Mouse (Mus musculus) urinary bladder, postnatal 10 days (tissue): ENCODE data around the gene Brd7.

Experiments used
- DNase-seq: peaks from one replicate; pipeline ENCODE4 v3.0.0; 2022; ENCODE audit warnings: low spot score

The Brd7 gene

DNA sequence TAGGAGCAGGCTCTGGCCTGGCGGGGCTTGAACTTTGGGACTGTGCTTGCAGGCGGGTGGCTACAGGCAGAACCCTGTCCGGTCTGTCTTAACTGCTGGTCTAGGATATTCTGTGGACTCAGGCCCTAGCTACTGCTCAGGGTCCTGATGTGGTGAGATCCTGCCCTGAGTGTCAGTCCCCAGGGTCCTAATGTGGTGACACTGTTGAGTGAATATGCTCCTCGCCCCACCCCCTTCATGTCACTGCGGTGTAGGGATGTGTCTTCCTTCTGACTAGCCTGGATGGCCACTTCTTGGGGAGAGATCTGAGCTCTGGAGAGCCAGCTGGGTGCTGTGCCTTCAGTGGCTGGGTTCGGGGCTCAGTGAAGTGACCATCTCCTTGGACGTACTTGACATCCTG is 52.1 kb downstream of the Brd7 start:
- DNase-seq, result no peak

DNA sequence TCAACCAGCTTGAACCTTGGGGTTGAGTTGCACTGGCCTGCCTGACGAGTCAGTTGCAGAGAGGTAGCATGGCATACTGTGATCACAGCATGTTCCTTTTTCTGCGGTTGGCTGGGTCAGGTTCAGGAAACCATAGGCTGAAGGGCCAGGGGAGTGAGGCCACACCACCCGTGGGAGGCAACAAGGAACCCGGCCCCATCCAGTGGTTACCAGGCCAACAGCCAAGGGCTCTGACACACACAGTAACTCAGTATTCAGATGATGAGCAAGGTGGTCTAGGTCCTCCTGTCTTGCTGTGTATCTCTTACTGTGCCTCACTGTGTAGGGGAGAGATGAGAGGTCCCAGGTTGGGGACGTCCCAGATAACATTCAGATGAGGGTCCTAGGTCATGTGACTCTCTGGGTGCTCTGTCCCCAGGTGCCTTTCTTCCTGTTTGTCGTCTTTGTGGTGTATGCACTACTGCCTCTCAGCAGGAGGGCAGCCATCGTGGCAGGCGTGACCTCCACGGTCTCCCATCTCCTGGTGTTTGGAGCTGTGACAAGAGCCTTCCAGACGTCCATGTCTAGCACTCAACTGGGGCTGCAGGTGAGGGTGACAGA is 52.6 kb downstream of the Brd7 start:
- DNase-seq, result no peak

GRCm38 (mm10) chr8:88307736-88308135 is 54.3 kb downstream of the Brd7 start:
- no peak for DNase-seq

GRCm38 (mm10) chr8:88306511-88306910 is 55.5 kb downstream of the Brd7 start:
- DNase-seq, result no peak

DNA sequence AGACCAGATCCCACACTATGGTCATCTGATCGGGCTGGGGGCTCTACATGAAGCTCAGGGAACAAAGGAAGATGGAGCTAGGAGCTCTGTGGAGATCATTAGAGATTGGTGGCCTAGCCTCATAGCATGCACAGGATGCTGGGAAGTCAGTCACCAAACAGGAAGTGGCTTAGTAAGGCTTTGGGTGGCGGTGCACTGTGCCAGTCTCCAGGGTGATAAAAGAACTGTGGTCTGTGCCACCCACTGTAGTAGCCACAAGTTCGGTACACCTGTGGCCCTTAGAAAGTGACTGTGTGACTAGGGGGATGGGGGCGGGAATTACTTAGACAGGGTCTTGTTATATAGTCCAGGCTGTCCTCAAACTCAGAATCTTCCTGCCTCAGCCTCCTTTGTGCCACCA is 56.2 kb downstream of the Brd7 start:
- no peak for DNase-seq

DNA sequence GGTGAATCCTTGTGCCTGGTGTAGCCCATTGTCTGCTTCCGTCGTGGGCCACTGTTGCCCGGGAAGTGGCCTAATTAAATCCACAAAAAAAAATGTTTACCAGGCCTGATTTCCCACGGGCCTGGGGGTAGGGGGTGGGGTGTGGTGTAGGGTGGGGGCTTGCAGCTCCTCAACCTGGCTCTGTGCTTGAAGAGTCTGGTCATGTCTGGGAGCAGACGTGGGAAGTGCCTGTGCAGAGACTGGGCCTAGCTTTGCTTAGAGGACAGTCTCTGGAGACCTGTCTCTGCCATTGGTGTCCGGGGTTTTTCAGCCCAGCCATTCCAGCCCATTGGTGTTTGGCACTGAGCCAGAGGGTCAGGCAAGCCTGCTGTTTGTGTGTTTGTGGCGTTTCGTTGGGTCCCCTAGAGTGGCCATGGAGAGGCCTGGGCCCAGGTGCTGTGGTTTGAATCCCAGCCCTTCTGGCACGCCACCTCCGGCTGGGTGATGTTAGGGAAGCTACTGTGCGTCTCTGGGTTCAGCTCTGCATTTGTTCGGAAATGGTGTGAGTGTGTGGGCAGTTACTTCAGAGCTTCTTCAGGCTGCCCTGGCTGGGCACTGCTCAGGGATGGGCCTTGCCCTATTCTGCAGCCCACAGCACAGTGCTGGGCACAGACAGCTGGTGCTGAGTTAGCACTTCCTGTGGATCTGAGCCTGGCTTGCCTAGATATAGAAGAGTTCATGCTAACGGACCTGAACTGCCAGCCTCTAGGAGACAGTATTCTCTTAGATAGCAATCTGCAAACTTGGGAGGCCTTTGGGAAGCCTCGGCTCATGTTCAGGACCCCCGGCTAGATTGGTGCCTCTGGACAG is 60.2 kb downstream of the Brd7 start:
- no peak for DNase-seq

GRCm38 (mm10) chr8:88299907-88300603 is 61.9 kb downstream of the Brd7 start:
- no peak for DNase-seq

DNA sequence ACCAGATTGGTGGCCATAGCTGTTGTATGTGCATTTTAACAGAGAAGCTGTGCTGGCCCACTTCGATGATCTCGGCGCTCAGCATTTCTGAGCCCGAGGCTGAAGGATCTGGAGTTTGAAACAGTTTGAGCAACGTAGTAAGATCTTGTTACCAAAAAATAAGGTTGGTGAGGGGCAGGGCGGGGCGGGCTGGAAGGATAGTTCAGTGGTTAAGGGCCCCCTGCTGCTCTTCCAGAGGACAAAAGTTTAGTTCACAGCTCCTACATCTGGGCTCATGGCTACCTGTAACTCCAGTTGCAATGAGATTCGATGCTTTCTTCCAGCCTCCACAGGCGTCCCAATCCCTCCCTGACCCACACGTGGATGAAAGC is 63.3 kb downstream of the Brd7 start:
- no peak for DNase-seq

GRCm38 (mm10) chr8:88297976-88298732 is 63.8 kb downstream of the Brd7 start:
- DNase-seq, result no peak

DNA sequence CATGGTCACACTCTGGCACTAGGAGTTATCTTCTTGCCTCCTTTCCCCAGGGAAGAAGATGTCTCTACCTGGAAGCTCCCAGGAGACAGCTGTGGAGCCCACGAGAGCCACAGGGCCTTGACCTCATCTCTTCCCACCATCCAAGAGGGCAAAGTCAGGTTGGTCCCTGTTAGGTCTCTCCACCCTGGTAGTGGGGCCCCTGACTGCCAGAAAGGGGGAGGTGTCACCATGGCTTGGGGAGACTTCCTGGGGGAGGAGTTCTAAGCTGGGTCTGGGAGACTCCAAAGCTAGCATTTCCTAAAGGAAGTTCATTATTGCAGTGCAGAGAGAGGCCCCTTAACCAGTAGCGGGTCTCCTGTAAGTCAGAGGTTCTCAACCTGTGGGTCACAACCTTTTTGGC is 67.0 kb downstream of the Brd7 start:
- no peak for DNase-seq

DNA sequence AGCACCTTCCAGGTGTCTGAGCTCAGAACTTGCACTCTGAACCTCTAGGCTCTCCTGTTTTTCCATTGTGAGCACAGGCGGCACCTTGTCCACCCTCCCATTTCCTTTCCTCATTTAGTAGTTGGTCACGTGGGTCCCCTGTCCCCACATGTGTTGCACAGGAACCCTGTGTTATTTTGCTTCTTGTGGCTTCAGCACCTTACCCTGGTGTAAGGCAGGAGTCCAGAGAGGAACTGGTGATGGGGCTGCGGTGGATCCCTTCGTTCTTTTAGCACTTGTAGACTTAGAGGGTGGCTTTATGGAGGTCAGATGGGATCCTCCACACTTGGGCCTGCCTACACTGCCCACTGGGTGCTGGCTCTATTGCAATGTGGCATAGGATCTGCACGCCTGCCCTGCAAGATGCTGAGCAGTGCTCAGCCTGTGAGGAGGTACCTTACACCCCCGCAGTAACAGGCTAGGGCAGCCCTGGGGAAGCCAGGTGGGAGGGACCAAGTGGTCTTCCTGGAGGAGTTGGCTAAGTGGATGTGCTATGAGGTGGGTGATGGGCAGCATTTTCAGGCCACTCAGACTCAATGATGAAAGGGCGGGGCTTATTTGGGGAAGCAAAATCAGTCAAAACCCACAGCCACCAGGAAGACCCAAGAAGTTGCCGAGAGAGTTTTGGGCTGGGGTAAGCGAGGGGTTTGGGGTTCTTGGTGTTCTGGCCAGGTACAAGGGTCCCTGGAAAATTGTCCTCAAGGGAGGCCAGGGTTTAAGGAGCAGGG is 68.2 kb downstream of the Brd7 start:
- DNase-seq, result no peak

- DNase-seq, result no peak
These were observed 69.1 kb downstream of the Brd7 start for GRCm38 (mm10) chr8:88292926-88293325.

DNA sequence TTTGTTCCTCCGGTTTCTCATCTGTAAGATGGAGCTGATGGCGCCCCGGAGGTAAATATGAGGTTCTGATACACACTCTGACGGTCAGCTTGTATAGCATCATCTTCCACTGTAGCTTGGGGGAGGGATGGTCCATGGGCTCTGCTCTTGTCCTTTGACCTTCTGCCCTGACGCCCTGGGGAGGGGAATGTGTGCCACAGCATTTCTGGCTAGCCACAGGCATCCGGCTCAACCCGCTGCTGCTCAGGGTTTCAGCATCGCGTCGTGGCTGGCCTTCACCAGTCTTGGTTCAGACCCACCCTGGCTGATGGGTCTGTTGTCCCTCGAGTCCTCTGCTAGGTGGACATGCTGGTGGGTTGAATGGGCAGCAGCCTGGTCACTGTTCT is 70.7 kb downstream of the Brd7 start:
- no peak for DNase-seq

DNA sequence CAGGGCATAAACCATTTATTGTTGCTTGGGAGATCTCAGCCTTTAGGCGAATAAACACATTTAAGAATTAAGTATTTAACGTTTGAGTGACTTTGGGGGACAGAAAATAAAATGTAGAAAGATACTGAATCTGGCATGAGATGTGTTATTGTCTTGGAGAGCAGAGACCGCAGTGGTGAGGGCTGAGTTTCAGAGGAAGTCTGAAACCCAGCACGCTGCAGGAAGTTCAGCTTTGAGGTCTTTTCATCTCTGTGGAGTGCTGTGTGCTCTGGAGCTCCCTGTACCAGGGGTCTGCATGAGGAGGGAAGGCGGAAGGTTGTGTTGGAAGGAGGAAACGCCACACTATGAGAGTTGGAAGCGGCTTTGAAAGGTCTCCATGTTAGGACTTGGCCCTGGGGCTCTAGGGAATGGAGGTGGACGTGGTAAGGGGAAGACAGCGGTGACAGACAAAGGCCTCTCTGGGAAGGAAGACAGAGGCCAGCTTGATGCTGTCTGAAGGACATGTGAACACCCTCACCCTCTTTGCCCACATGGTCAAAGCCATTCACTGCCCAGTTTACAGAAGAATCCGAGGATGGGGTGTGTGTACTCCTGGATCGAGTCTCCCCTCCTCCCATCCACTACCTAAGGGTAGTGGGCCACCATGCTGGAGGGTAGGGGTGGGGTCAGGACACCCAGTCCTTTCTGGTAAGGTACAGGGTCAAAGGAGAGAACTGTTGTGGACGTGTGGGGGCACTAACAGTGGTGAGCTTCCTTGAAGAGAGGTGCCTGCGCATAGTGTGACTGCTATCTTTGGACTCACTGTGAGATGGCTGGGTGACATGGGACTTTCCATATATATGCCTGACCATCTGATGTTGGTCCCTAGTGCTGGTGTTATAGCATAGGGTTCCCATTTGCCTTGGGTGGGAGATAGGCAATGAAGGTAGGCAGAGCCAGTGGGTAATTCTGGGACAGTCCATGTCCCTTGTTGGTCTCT is 71.4 kb downstream of the Brd7 start:
- DNase-seq, result no peak

DNA sequence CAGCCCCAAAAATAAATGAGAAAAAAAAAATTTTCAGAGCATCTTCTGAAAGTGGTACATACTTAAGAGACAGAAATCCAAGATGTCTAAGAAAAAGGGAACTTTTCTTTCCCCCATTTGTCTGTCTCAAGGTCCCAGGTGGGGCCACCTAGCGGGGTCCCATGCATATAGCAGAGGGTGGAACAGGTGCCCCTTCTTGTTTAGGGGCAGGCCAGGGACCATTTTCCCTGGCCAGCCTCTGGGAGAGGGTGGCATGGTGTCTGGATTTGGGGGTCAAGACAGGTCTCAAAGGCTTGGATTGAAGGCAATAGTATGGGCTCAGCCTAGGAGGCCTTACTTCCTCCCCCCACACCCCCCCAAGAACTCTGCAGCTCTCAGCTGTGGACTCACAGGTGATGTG is 72.1 kb downstream of the Brd7 start:
- no peak for DNase-seq

GRCm38 (mm10) chr8:88288622-88289242 is 73.3 kb downstream of the Brd7 start:
- DNase-seq, result no peak

DNA sequence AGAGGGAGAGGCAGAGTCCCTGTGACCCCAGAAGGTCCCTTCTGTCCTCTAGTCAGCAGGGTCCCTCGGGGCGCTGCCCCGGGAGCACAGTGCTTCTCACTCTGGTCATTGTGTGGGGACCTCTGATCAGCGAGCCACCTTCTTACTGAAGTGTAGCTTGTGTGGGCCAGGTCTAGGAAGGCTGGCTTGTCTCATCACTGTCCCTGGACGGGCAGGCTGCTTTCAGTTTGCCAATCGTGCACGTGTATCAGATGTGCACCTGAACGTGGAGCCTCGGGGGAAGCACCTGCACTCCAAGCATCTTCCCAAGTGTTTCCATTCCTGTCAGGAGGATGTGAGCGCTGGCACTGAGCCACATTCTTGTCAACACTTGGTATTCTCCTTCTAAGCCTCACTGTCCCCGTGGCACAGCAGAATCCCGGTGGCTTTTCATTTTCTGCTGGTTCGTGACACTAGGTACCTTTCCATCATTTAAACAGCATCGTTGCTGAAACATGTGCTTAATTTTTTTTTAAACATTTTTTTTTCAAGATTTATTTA is 75.5 kb downstream of the Brd7 start:
- no peak for DNase-seq

DNA sequence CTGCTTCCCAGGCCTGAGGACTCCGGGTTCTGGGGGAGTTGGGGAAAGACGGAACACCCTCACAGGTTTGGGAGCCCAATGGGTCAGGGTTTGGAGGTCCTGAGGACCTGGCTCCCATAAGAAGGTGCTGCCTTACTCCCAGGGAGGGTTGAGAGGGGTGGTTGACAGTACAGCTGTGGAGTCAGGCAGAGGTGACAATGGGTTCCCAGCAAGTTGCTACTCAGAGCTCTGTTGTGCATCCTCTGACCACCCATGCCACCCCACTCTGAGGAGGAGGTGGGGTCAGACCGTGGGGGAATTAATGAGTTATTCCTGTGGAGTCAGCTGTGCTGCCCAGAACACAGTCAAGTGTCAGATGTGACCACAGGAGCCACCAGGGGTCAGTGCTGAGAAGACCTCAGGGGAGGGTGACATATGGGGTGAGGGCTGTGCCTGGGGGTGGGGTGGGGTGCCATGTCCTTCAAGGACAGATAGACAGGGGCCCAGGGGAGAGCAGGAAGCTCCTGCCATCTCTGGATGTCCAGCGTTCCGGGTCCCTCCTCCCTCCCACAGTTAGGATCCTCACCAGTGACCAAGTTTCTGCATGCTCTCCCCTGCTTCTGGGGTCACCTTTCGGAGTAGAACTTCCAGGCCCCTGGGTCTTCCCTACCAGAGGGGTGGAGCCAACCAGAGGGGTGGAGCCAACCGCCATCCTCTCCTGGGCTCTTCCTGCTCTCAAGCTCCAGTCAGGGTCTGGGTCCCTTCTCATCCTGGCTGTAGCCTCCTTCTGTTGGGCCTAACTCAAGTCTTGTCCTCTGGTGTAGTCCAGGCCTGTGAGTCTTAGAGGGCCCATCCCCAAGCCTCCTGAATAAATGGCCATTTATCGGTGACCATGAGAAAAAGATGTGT is 76.3 kb downstream of the Brd7 start:
- no peak for DNase-seq

- DNase-seq, result no peak
These were observed 77.3 kb downstream of the Brd7 start for GRCm38 (mm10) chr8:88284738-88285137.
